Mouse (Mus musculus): ENCODE data around the gene Ifih1.

DNA sequence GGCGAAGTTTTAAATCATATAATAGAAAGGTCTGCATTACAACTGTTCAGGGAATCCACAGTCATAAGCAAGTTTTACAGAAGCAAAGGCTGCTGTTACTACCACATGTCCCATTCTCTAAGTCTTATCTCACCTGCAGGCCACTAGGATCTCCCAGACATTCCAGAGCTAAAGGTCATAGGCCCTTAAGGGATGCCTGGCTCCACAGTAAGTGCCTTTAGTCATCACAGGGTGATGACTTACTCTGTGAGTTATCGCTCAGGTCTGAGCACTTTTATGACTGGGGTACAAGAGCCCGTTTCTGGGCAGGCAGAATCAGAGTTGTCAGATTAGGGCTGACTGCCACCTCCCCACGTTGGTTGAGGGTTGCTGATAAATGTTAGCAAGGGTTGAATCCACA lies 5.8 kb upstream of the Ifih1 start:
- TF ChIP-seq CTCF (conservative IDR thresholded peaks at IDR 0.05 in 1 of 2, IDR thresholded peaks at IDR 0.05 in 1 of 2; ENCODE audit: low read depth in 2 of 2, low read length in 2 of 2) (no peak), TBP (conservative IDR thresholded peaks at IDR 0.05; ENCODE audit: low read depth, low read length) (no peak), UBTF (IDR thresholded peaks at IDR 0.05; ENCODE audit: low read depth, low read length) (no peak)
